Mouse (Mus musculus): ENCODE measurements at regions not wholly inside any gene's neighbourhood (a gene's known extent, or its start where the extent isn't known, plus 50 kb on each side); places are given as distances from the start of the nearest gene placed in this dataset.

GRCm38 (mm10) chr10:9503569-9504493 lies 171.2 kb downstream of the Samd5 start:
- no peak for TF ChIP-seq POLR2A (IDR thresholded peaks at IDR 0.05; ENCODE audit: borderline replicate concordance, control insufficient read depth, low read depth, low read length)
- TF ChIP-seq CTCF (IDR thresholded peaks at IDR 0.05; ENCODE audit: control insufficient read depth, insufficient read depth, low read length) = no peak
- no peak overlapping the region for H3K27ac ChIP-seq (ENCODE audit: control insufficient read depth, insufficient read depth, low read depth, low read length, poor library complexity)
- 75% methylated on average over 11 of the region's 11 CpGs for WGBS
- H3K4me3 ChIP-seq (replicated peaks; ENCODE audit: control insufficient read depth, low read depth, low read length) = no peak overlapping the region
- no peaks in the 10 kb centered on the region for H3K4me1 ChIP-seq (ENCODE audit: control insufficient read depth, insufficient read depth, low read length)

GRCm38 (mm10) chr10:9498550-9498949 lies 176.5 kb downstream of the Samd5 start:
- 88% methylated on average over 3 of the region's 3 CpGs for WGBS
- Histone ChIP-seq H3K27ac (ENCODE audit: control insufficient read depth, insufficient read depth, low read depth, low read length, poor library complexity) (no peak overlapping the region), H3K4me1 (ENCODE audit: control insufficient read depth, insufficient read depth, low read length) (no peaks in the 10 kb centered on the region), H3K4me3 (replicated peaks; ENCODE audit: control insufficient read depth, low read depth, low read length) (no peak overlapping the region)
- no peak for TF ChIP-seq CTCF (IDR thresholded peaks at IDR 0.05; ENCODE audit: control insufficient read depth, insufficient read depth, low read length)
- no peak for TF ChIP-seq POLR2A (IDR thresholded peaks at IDR 0.05; ENCODE audit: borderline replicate concordance, control insufficient read depth, low read depth, low read length)

DNA sequence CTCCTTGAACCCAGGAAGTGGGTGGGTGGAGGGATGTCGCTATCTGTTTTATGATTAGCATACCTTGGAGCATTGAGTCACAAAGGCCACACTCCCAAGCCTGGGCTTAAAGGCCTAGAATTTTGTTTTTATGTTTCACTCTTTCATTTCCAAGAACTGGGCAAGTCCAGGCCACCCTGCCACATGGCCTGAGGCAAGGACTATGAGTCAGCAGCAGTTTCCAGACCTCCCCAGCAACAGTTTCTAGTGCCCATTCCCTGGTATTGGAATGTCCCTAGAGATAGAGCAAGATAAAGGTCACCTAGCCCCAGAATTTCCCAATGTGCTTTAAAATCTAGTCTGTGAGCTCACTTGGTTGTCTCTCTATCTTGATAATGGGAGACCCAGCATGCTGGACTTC lies 178.0 kb downstream of the Samd5 start:
- Histone ChIP-seq H3K4me3 (replicated peaks; ENCODE audit: control insufficient read depth, low read depth, low read length) (no peak overlapping the region), H3K27ac (ENCODE audit: control insufficient read depth, insufficient read depth, low read depth, low read length, poor library complexity) (no peak overlapping the region), H3K4me1 (ENCODE audit: control insufficient read depth, insufficient read depth, low read length) (no peaks in the 10 kb centered on the region)
- WGBS = 77% methylated on average over 1 of the region's 1 CpGs
- no peak for TF ChIP-seq POLR2A (IDR thresholded peaks at IDR 0.05; ENCODE audit: borderline replicate concordance, control insufficient read depth, low read depth, low read length)
- TF ChIP-seq CTCF (IDR thresholded peaks at IDR 0.05; ENCODE audit: control insufficient read depth, insufficient read depth, low read length) = no peak

DNA sequence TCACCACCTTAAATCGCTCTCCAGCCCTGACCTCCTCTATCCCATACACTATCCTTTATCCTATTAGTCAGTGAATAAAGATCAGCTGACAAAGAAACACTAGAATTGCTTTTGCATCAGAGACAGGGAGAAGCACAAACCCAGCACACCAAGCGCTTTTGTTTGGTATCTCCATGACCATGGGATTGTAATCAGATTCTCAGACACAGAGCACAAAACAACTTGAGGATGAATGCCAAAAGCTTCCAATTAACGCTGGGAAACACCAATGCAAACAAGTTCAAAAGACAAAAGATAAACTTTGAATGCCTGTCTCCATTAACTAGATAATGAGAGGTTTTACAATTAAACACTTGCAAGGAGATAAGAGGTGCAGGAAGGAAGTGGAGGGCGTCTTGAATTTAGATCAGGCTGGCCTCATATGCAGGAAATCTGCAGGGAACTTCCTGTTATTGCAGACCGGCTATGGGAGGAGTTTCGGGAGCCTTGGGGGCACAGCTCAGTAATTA lies 179.8 kb downstream of the Samd5 start:
- Histone ChIP-seq H3K4me1 (ENCODE audit: control insufficient read depth, insufficient read depth, low read length) (no peaks in the 10 kb centered on the region), H3K27ac (ENCODE audit: control insufficient read depth, insufficient read depth, low read depth, low read length, poor library complexity) (no peak overlapping the region), H3K4me3 (replicated peaks; ENCODE audit: control insufficient read depth, low read depth, low read length) (no peak overlapping the region)
- TF ChIP-seq POLR2A (IDR thresholded peaks at IDR 0.05; ENCODE audit: borderline replicate concordance, control insufficient read depth, low read depth, low read length) (no peak), CTCF (IDR thresholded peaks at IDR 0.05; ENCODE audit: control insufficient read depth, insufficient read depth, low read length) (no peak)
- 36% methylated on average over 6 of the region's 6 CpGs for WGBS

DNA sequence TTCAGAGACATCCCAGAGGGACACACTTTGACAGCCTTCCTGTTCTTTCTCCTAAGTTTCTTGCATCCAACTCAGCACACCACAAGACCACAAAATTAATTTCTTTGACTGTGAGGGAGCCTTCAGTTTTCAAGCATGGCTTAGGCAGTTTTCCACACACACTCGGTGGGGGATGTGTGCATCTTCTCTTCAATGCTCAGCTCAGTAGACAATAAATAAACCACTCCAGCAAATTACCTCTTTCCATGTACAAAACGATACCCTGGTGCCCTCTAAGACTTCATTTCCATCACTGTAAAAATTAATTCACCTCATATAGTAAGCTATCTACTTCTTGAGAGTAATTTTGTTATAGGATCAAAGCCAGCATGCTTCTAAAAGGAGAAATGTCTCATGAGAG lies 184.6 kb downstream of the Samd5 start:
- WGBS = 74% methylated on average over 2 of the region's 2 CpGs

DNA sequence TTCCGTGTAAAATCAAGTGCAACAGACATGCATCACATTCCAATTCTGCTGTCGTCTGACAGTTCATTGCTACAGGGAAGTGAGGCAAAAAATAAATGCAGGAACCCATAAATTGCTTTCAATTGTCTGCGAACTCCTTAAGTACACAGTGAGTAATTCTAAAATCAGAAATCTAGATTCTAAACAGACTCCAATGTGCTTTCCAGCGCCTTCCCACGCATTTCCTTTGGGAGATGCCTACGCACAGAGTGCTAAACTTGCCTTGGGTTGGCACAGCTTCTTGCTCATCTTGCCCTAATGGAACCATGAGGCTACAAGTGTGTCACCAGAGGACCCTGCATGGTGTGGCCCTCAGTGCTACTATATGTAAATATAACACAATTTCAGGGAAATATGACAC lies 212.6 kb downstream of the Samd5 start:
- WGBS = 82% methylated on average over 6 of the region's 6 CpGs
- no peak for TF ChIP-seq POLR2A (IDR thresholded peaks at IDR 0.05; ENCODE audit: borderline replicate concordance, control insufficient read depth, low read depth, low read length)
- no peak for TF ChIP-seq CTCF (IDR thresholded peaks at IDR 0.05; ENCODE audit: control insufficient read depth, insufficient read depth, low read length)
- Histone ChIP-seq H3K4me1 (ENCODE audit: control insufficient read depth, insufficient read depth, low read length) (no peaks in the 10 kb centered on the region), H3K4me3 (replicated peaks; ENCODE audit: control insufficient read depth, low read depth, low read length) (no peak overlapping the region), H3K27ac (ENCODE audit: control insufficient read depth, insufficient read depth, low read depth, low read length, poor library complexity) (no peak overlapping the region)

More for the DNA sequence above, 184.6 kb downstream of the Samd5 start:
- TF ChIP-seq CTCF (IDR thresholded peaks at IDR 0.05; ENCODE audit: control insufficient read depth, insufficient read depth, low read length) (no peak), POLR2A (IDR thresholded peaks at IDR 0.05; ENCODE audit: borderline replicate concordance, control insufficient read depth, low read depth, low read length) (no peak)
- no peaks in the 10 kb centered on the region for H3K4me1 ChIP-seq (ENCODE audit: control insufficient read depth, insufficient read depth, low read length)
- no peak overlapping the region for H3K27ac ChIP-seq (ENCODE audit: control insufficient read depth, insufficient read depth, low read depth, low read length, poor library complexity)
- H3K4me3 ChIP-seq (replicated peaks; ENCODE audit: control insufficient read depth, low read depth, low read length) = no peak overlapping the region

- Histone ChIP-seq H3K4me3 (replicated peaks; ENCODE audit: control insufficient read depth, low read depth, low read length) (no peak overlapping the region), H3K4me1 (ENCODE audit: control insufficient read depth, insufficient read depth, low read length) (no peaks in the 10 kb centered on the region), H3K27ac (ENCODE audit: control insufficient read depth, insufficient read depth, low read depth, low read length, poor library complexity) (no peak overlapping the region)
- no peak for TF ChIP-seq POLR2A (IDR thresholded peaks at IDR 0.05; ENCODE audit: borderline replicate concordance, control insufficient read depth, low read depth, low read length)
- TF ChIP-seq CTCF (IDR thresholded peaks at IDR 0.05; ENCODE audit: control insufficient read depth, insufficient read depth, low read length) = no peak
- WGBS = 83% methylated on average over 6 of the region's 6 CpGs
These were observed 215.9 kb downstream of the Samd5 start for GRCm38 (mm10) chr10:9459145-9459544.

DNA sequence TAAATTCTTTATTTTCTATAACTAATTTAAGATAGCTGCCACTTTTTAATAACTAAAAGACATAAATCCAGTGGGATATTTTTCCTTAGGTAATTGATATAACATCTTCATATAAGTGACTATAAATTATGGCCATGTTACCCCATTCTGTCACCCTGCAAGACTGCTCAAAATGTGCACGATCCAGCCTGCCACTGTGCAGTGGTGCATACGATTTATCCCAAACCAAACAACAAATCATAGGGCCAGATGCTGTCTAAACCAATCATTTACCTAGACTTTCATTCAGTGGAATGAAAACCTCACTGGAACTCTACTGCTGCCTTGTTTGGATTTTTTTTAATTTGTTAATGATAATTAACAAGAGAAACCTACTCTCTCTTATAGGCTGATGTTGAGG lies 216.5 kb downstream of the Samd5 start:
- Histone ChIP-seq H3K27ac (ENCODE audit: control insufficient read depth, insufficient read depth, low read depth, low read length, poor library complexity) (no peak overlapping the region), H3K4me3 (replicated peaks; ENCODE audit: control insufficient read depth, low read depth, low read length) (no peak overlapping the region), H3K4me1 (ENCODE audit: control insufficient read depth, insufficient read depth, low read length) (no peaks in the 10 kb centered on the region)
- no peak for TF ChIP-seq POLR2A (IDR thresholded peaks at IDR 0.05; ENCODE audit: borderline replicate concordance, control insufficient read depth, low read depth, low read length)
- TF ChIP-seq CTCF (IDR thresholded peaks at IDR 0.05; ENCODE audit: control insufficient read depth, insufficient read depth, low read length) = no peak
- 82% methylated on average over 2 of the region's 2 CpGs for WGBS

Measured in bone marrow, adult 2 months (tissue).